Mouse (Mus musculus) common myeloid progenitor, adult 5-6 weeks (primary cell): Measurements from ENCODE around the gene Ndufc1. TPM values are rescaled to one million over a fixed set of nuclear protein-coding genes. Genes with fewer than 3 reads are reported as not detected.
"Not testable (repeated sequence)": the region's sequence is repeated elsewhere in the genome, so short reads cannot be mapped to it uniquely, and the experiment has no call there.

Source experiments
- ATAC-seq: replicated peaks from 2 replicates; pipeline ENCODE4 v1.8.0; 2016; ENCODE audit warnings: low read depth, mild to moderate bottlenecking, moderate TSS enrichment, inconsistent platforms; ENCODE audit not compliant: poor library complexity, severe bottlenecking
- total RNA-seq: library from RNA; stranded (forward); fragments of 200-1000, 187-1606 nt; gene quantifications from 2 replicates; pipeline ENCODE4 v1.2.3, GENCODE M21; 2017

Gene Ndufc1
- 22.7 and 50.2 TPM in 2 replicates for total RNA-seq

DNA sequence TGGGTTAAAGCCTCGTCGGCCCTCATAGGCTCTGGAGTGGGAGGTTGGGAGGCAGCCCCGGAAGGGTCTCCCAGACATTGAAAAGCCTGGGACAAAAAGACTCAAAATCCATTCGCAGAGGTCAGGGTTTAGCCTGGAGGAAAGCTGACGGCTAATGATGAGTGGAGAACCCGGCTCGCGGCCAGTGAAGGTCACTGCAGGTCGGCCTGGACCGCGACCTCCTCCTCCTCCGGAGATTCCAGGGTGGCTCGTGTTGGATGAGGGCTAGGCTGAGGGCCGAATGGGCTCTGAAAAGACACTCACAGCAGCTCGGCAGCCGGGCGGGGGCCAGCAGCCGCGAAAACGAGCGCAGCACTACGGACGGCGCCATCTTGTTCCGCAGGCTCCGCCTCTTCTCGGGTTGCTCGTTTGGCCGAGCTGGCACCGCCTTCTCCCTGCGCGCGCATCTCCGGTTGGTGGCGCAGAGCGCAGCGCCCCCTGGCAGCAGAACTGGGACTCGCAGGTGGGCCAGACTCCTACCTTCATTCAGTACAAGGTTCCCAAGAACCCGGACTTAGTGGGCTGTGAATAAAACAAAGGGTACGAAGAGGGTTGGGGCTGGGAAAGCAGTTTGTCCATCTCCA, at the start of gene Ndufc1:
Ndufc1 (minus strand) TSS at position 428 of the 623 bp plus-strand sequence.
- peak; percentile 99 for ATAC-seq

DNA sequence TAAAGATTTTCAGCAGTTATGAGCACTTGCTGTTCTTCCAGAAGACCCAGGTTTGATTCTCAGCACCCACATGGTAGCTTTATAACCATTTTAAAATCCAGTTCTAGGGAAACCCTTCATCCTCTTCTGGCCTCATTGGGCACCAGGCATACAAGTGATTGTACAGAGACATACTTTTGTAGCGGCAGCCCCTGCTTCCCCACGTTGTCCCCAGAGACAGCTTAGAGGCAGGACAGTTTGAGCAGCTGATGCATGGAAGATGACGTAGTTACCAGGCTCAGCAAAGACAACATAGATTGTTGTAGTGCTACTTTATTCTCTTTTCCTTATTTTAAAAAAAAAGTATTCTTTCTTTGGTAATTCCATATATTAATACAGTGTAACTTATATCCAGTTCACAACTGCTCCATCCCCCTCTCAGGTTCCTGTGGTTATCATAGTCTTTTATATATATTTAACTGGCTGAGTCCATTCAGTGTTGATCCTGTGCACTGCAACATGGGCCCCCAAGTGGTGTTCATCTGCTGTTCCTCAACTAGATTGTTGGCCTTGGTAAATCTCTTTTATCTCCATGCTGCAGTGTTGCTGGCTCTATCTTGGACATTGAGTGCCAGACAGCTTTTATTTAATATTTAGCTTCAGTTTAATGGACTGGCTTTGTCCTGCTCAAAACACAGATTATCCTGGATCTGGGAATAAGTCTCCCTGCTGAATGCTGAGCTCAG, 26.2 kb upstream of the Ndufc1 start:
- ATAC-seq, result no peak

DNA sequence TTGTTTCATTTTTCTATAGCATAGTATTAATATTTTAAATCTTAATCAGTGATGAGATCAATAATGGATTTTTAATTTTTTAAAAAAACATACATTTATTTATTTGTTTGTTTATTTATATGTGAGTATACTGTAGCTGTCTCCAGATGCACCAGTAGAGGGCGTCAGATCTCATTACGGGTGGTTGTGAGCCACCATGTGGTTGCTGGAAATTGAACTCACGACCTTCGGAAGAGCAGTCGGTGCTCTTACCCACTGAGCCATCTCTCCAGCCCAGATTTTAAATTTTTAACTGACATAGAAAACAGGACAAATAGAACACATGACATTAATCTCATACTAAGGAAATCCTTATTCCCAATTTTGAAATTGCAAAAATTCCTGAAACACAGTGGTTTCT, 25.6 kb upstream of the Ndufc1 start:
- not testable (repeated sequence) for ATAC-seq

DNA sequence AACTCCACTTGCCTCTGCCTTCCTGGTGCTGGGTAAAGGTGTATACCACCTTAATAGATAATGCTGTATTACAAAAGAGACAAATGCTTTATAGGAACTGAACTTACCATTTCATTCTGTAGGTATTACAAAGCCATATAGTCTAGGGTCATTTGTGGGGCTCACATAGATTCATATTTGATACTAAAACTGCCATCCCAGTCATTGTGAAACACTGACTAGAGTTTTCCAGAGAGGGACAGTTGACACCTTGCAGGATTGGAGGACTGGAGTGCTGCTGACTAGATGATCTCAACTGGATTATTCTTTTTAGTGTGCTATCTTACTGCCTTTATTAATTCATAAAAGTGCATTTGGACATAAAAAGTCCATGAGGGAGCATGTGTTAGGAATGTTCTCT, 16.6 kb upstream of the Ndufc1 start:
- ATAC-seq, result no peak

DNA sequence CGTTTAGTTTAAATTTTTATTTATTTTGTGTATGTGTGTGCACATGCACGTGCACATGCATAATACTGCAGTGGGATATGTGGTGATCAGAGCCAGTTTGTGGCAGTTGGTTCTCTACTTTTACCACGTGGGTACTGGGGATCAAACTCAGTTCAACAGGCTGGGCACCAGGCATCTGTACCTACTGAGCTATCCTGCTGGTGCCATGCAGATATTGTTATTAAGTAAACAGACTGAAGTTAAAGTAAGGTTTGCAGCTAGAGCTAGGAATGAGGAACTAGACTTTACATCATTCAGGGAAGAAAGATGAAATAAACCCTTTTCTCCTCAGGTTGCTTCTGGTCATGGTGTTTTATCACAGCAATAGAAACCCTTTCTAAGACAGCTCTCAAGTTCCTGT, 13.1 kb upstream of the Ndufc1 start:
- peak; percentile 50 for ATAC-seq

DNA sequence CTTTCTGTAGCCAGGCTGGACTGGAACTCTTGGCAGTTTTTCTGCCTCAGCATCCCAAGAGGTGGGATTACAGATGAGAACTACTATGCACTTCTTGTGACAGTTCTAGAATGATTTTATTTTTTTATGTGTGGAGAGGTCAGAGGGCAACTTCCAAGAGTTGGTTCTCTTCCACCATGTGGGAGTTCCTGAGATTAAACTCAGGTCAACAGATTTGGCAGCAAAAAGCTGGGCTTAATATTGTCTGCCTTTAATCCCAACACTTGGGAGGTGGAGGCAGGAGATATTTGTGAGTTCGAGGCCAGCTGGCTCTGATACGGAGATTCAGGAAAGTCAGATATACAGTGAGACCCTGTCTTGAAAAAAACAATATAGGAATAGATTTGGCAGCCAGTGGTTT, 9.2 kb upstream of the Ndufc1 start:
- ATAC-seq, result no peak

DNA sequence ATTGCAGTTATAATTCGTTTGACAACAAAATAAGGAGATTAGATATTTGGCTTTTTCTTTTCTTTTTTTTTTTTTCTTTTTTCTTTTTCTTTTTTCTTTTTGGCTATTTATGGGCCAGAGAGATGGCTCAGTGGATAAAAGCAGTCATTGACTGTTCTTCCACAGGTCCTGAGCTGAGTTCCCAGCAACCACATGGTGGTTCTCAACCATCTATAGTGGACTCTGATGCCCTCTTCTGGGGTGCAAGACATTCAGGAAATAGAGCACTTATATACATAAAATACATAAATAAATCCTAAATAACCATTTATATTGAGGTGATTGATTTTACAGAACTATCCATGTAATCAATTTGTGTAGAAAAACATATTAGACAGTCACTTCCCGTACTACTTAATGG, 8.7 kb upstream of the Ndufc1 start:
- no peak for ATAC-seq

DNA sequence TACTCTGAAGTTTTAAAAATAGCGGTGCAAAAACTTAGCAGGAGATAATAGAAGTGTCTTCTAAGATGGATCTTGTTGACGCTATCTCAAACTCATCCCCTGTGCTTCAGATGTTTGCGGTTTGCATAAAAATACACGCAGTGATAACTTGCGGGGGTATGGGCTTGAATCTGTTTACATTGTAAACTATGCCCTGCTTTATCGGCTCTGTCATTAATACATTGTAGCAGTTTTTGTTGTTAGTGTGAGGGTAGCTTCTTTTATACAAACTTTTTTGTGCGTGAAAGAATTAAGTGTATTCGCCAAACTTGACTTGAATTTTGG, 8.3 kb upstream of the Ndufc1 start:
- ATAC-seq, result no peak

DNA sequence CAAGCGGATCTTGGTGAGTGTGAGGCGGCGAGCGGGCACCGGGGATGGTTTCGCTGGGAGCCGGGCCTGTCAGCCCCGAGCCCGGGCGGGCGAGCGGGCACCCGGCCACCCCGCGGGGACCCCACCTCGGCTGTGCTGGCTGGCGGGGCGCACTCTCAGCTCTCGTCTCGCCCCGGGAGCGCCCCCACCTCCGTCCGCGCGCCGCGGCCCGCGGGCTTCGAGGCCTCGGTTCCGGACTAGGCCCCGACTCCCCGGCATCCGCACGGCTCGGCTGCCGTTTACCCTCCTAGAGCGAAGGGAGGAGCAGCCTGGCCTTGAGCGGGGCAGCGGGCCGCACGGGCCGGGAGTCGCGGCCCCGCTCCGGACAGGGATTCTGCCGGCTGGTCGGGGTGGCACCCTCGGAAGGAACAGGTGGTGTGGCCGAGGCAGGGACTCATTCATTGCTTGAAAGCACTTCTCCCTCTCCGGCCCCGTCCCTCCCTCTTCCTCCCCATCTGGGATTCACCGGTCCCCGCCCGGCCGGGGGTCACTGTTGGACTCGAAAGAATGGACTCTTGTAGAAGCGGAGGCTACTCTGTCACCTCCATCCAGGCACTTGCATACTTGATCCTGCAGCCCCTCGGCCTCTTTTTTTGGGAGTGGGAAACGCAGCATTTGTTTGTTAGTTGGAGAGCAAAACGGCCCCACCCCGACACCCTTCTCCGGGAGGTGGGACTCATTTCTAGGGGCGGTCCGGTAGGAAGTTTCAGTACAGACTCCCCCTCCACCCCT, 7.8 kb upstream of the Ndufc1 start:
- peak; percentile 35 for ATAC-seq

DNA sequence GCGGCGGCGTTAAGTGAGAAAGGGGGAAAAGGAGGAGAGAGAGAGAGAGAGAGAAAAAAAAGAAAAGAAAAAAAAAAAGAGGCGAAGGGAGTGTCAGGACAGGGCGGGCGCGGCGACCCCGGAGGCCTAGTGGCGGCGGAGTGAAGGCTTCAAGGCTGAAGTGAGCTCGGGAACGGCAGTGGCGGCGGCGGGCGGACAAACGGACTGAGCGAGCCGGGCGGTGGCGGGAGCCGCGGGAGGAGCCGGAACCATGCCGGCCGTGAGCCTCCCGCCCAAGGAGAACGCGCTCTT, 7.2 kb upstream of the Ndufc1 start:
- ATAC-seq, result no peak

DNA sequence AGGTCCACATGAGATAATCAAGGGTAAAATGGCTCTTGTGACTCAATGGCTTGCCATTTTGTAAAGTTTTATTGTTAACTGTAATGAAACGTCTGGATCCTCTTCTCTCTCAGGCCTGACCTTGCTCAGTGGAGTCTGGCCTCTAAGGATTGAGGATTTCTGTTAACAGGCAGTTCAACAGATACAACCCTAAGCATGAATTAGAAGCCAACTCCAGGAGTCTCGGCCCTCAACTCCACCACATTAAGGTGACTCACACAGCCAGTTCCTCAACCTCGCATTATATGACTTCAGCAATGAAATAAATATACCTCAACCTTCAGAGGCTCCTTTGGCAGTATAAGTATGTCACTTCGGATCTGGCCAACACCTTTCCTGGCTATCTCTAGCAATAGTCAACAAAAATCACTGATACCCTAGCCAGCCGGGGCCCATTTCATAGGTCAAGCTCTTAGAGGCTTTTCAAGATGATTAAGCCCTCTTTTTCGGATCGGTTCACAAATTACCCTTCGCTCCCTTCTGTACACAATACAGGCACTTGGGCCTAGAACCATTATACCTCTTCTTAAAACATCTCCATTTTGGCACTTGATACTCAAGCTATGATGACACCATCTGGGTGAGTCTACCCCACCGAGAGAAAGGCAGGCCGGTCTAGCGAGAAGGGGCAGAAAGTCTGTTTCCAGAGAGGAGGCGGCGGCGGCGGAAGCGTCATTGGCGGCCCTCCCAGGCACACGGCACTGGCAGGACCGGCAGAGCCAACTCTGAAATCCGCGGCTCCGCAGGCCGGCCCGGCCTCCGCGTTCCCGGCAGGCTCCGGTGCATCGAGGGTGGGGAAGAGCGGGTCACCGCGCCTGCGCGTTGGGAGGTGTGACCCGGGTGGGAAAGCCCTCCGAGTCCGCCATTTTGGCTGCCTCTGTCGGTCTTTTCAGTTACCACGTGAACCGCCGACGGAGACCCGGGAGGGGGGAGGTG, 6.6 kb upstream of the Ndufc1 start, which contains the start of gene Naa15:
Naa15 (plus strand) TSS at position 51 of the 975 bp plus-strand sequence.
- ATAC-seq, result peak; percentile 91

DNA sequence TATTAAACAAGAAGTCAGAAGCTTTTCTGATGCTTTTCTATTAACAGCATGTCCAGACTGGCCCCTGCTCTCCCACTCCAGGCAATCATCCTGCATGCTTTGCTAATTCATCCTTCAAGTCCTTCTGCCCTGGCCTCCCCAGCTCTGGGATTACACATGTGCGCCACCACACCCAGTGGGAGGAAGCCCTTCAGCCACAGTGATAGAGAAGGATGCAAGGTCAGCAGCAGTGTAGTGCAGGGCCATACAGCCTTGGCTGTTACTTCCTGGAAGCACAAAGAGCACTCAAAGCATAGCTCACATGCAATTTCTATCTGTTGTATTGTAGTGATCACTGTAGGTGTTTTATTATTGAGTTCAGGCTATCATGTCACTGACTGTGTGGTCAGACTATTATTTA, 4.5 kb upstream of the Ndufc1 start:
- no peak for ATAC-seq

DNA sequence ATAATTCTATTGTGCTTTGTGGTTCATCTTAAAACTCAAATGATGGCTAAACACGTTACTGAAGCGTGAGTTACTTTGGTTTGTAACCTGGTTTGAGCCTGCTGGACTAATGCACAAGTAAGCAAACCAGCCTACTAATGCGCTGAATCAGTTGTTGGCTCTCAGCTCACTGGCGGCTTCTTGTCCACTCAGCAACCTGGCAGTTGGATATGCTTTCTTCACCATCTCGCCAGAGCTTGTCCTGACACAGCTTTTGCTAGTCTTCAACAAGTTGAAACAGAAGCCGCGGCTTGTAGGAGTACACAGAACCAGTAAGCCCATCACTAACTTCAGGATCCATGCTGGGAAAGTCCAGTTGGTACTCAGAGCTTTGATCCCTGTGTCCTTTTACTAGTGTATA, 3.7 kb upstream of the Ndufc1 start:
- no peak for ATAC-seq

DNA sequence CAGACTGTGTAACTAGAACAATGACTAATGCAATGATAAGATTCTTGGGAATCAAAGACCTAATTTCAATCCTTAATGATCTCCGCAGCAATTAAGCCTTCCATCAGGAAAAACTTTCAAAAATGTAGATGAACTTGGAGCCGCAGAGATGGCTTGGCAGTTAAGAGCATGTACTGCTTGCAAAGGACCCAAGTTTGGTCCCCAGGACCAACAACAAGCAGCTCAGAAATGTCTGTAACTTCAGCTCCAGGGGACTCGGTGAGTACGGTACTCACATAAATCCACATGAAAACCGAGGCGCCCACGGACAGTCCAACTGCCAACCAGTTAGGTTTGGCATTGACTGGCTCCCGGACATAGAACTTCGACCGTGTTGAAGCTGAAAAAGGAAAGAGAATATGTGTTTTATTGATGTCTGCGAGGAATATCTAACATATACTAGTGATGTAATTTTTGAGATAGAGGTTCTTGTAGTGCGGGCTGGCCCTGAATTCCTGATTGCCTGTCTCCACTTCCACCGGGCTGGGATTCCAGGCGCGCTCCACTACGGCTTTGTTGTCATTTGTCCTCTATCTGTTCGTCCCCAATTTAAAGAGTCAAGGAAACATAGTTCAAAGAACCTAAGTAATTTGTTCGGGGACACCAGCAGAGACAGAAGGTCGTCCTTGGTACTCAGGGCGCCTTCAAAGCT, 773 bp downstream of the Ndufc1 start:
- ATAC-seq, result no peak; the same call in 1 of the 2 replicates

DNA sequence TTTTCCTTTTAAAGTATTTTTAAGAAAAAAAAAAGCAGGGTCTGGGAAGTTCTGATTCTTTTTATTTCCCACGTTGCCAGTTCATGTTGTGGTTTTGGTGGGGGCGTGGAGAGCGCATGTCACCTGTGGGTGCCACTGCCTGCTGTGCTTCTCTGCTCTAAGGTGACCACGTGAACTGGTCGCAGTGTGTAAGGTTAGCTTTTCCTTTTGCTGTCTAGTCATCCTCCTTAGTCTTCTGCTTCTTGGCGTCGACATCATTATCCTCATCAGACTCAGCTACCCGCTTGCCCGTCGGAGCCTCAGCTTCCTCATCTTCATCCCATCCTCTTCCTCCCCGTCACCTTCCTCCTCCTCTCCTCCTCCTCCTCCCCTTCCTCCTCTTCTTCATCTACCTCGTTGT, 6.2 kb downstream of the Ndufc1 start:
- no peak for ATAC-seq

DNA sequence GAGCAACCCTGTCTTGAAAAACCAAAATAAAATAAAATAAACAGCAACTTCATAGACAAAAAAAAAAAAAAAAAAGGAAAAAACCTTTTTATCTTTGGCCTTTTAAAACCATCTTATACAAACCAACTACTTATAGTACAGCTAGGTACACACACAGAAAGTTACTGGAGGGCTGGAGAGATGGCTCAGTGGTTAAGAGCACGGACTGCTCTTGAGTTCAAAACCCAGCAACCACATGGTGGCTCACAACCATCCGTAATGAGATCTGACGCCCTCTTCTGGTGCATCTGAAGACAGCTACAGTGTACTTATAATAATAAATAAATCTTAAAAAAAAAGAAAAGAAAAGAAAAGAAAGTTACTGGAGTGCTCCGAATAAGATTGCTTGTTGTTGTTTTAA, 6.7 kb downstream of the Ndufc1 start:
- not testable (repeated sequence) for ATAC-seq

DNA sequence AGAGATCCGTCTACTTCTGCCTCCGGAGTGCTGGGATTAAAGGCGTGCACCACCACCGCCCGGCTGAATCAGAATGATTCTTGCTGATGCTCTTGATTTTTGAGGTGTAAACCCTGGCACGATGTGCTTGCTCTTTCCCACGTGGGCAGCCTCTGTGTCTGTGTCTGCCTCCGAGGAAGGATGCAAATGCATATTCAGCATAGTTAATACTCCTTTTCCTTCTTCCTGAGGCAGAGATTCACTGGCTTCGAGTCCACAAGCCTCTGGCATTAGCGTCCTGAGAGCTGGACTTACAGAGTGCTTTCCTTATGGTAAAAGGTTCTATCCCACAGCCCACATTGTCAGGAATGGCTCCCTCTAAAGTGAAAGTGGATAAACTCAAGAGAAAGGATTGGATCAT, 8.1 kb downstream of the Ndufc1 start:
- ATAC-seq, result no peak

DNA sequence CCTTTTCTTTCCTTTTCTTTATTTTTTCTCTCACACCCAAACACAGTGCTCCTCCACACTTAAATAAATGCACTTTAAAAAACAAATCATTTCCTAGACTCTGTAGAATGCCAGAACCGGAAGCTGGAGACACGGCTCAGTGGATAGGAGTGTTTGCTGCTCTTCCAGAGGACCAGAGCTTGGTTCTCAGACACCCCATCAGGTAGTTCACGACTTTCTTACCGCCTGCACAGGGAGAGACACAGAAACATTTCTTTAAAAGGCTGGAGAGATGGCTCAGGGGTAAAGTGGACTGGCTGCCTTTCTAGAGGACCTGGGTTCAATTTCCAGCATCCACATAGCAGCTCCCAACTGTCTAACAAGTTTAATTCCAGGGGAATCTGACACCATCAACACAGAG, 9.3 kb downstream of the Ndufc1 start:
- ATAC-seq, result no peak

DNA sequence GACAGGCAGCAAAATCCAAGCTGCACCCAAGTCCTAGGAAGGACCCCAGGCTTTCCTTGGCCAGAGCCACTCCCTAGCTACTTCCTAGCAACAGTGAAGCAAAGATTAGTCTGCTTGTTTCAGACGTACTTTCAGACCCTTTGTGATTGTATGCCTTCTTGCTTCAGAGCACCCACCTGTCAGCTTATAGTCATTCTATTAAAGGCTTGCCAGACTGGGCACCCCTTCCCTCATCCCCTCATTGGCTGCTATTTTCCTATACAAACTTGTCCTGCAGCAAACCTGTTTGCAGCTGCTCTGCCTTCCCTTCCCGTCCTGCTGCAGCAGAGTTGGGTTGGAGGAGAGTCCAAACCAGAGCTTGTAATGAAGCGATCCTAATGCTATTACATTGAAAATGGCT, 10.1 kb downstream of the Ndufc1 start:
- no peak for ATAC-seq
